Mouse (Mus musculus) layer of hippocampus, postnatal 14 days (tissue): Measurements from ENCODE around the gene Nod1. TPM values are rescaled to one million over a fixed set of nuclear protein-coding genes. Genes with fewer than 3 reads are reported as not detected.
A peak's percentile ranks its signal among the peaks of the same experiment; 100 is the strongest.

Experiments used
- DNase-seq, 2 experiments: peaks; one replicate each; pipeline ENCODE4 v3.0.0; 2021 to 2022; ENCODE audit warnings: low spot score in 2 of 2, mixed read lengths in 1 of 2
- long read RNA-seq, 2 experiments: library from polyadenylated mRNA; stranded (forward); transcript quantifications; one replicate each; pipeline ENCODE4 v2.0.0; 2021
- total RNA-seq, 2 experiments: library from RNA; stranded (reverse); gene quantifications; 2 replicates each; pipeline ENCODE4 v1.2.3; 2021

Gene Nod1
- 1 to 10 TPM; 4.3 to 5.6 TPM for total RNA-seq
- long read RNA-seq, experiment 1, full-length matches to known transcripts: 1 of 3 reads
- long read RNA-seq, experiment 1, partial matches to known transcripts: 1 of 3 reads
- long read RNA-seq, experiment 1, other reads (novel, unspliced or antisense): 1 of 3 reads
- long read RNA-seq, experiment 2, full-length matches to known transcripts: 6 of 7 reads
- long read RNA-seq, experiment 2, partial matches to known transcripts: 1 of 7 reads
- long read RNA-seq, experiment 2, other reads (novel, unspliced or antisense): 0 of 7 reads

GRCm38 (mm10) chr6:54972111-54972928 lies at the start of gene Nod1:
Gene Nod1 (minus strand): TSS chr6:54972612.
- DNase-seq: peak; percentile 43 to 56

DNA sequence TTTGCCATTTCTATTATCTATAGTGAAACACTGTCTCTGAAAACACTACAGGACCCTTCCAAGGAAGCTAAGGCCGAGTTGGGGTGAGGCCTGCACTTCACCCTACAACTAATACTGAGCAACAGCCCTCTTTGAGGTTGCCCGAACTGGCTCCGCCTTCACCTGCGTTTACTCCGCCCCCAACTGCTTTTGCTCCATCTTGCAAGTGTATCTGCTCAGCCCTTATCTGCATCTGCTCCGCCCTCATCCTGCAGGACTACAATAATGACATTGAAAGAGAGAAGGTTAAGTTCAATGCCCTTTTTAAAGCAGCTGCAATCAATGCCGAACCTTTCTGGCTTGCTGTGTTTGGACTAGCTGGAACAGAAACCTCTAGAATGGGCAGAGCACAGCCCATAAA lies 49.4 kb upstream of the Nod1 start:
- DNase-seq: no peak

DNA sequence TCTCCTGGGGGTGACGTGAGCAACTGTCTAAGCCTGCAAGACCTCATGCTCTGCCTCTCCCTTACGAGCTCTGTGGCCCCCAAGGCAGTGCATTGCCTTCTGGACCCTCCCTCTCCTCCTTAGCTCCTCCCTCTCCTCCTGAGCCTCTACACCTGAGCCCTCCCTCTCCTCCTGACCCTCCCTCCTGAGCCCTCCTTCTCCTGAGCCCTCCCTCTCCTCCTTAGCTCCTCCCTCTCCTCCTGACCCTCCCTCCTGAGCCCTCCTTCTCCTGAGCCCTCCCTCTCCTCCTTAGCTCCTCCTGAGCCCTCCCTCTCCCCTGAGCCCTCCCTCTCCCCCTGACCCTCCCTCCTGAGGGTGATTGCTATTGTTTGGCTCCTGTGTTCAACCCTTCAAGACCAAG lies 46.0 kb upstream of the Nod1 start:
- DNase-seq: no peak

DNA sequence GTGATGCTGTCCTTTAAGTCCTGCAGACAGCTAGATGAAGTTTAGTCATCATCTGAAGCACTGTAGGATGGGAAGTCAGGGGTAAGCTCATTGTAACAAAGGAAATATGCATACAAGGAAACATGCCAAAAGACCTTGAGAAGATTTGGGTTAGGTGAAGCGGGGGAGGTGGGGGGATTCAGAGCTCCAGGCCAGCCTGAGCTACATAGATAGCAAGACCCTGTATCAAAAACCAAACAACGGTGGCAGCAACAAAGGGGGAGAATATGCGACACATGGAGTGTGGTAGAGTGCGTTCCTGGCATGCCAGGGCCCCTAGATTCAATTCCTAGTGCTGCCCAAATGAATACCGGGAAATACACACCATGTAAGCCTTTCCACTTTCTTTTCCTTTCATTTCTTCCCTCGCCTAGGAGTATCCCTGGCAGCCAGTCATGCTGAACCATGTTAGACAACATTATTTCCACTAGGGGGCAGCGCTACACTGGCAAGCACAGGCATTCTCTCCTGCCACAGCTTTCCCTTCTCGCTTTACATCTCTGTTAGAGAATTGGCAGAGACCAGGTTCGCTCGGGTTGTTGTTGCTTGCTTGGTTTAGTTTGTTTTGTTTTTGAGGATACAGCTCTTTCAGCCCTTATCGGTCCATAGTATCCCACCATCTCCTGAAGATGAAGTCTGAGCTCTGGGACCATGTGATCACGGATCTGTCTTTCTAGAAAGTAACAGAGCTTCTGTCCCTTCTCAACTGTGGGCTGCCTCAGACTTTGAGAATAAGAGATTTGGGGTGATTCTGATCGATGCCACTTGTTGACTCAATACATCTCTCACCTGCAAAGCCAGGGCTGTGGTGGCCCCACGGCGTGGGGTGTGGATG lies 44.5 kb upstream of the Nod1 start:
- peak; percentile 45 to 75 for DNase-seq

DNA sequence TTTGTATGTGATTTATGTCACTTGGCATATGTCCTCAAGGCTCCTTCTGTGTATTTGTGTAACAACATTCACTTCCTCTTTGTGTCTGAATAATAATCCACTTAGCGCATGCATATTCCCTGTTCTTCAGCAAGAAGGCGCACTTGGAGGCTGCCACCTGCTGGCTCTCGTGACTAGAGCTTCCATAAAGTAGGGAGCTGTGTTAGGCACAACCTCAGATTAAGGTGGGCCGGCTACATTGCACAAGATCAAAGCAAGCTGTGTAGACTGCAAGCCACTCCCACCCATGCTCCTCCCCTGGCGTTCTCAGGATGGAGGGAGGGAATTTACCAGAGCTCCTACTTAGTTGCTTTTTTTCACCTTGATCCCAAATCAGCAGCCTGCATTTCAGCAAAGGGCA lies 43.8 kb upstream of the Nod1 start:
- peak in 1 of 2 experiments; percentile 53 for DNase-seq

- no peak for DNase-seq
These were observed 41.8 kb upstream of the Nod1 start for GRCm38 (mm10) chr6:55014184-55014583.

DNA sequence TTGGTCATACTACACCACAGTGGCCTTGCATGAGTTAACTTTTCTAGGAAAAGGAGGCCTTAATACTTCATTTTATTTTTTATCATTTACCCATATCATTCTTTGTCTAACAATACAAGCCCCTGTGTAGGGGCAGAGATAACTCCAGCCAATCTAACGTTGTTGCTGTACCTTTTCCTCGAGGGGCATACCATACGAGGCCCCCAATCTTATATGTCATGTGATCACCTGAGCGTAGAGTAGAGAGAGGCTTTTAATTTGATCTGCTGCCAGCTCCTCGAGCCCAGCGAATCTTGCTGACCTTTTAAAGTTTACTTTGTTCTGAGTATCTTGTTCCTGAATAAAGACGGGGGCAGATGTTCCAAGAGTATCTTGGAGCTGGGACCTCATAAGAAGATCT lies 40.1 kb upstream of the Nod1 start:
- no peak for DNase-seq

DNA sequence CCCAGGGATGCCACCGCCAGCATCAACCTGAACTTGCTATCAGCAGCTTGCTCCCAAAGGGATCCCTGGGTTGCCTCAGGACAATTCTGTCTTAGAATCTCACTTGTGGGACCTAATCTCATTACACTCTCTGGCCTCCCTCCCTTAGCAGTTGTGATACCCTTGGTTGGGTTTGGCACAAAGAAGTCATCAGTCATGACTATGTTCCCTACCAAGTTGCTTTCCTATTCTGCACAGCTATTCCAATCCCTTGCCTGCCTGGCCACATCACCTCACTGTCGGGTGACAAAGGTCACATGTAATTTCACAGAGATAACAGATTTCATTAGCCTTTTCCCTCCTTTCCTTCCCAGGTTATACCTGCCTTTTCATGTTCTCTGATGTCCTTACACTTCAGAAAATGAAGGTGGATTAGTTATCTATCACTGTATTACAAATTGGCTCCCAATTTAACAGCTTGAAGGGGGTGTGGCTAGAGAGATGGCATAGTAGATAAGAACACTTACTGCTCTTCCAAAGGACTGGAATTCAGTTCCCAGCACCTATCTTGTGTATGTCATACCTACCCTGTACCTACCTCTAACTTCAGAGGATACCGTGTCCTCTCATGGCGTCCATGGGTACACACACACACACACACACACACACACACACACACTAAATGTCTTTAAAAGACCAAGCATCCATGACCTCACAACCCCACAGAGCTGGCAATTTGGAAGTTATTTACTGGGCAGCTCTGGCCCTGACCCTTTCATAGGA lies 38.1 kb upstream of the Nod1 start:
- DNase-seq: no peak

GRCm38 (mm10) chr6:55009391-55010230 lies 37.2 kb upstream of the Nod1 start:
- DNase-seq: peak; percentile 15 to 26

DNA sequence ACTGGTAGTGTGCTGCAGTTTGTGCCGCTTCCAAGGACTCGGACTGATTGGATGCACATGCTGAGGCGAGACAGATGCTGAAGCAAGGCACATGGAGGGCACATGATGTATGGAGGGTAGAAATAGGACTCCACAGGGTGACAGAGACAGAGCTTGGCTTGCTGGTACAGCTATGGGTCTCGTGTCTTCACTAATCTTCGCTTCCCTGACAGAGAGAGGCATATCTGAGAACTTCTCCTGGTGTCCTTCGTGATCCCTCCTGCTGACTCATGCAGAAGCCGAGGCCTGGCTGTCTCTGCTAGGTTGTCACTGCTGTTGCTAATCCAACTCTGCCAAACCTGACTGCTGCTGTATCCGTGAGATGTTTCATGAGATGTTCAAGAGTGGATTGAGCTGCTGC lies 36.0 kb upstream of the Nod1 start:
- no peak for DNase-seq

GRCm38 (mm10) chr6:55003559-55003958 lies 31.1 kb upstream of the Nod1 start:
- DNase-seq: no peak

- DNase-seq: no peak
These were observed 30.0 kb upstream of the Nod1 start for GRCm38 (mm10) chr6:55002438-55002837.

DNA sequence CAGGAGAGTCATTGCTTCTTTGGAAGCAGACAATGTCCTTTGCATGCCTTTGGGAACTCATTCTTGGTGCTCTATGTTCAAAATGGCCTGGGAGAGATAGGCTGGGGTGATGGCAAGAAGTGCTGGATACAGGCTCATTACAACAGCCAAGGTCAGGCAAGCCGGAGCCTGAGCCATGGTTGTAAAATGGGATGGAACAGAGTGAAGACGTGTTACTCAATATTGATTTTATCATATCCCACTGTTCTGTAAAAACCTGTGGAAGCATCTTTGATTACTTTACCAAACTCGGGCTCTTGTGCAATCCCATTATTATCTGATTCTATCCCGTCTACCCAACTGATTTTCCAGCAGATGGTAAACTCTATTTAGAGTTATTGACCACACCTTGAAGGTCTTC lies 28.9 kb upstream of the Nod1 start:
- DNase-seq: no peak

GRCm38 (mm10) chr6:54997726-54998125 lies 25.3 kb upstream of the Nod1 start:
- no peak for DNase-seq

- no peak for DNase-seq
These were observed 23.9 kb upstream of the Nod1 start for GRCm38 (mm10) chr6:54996361-54996760.

DNA sequence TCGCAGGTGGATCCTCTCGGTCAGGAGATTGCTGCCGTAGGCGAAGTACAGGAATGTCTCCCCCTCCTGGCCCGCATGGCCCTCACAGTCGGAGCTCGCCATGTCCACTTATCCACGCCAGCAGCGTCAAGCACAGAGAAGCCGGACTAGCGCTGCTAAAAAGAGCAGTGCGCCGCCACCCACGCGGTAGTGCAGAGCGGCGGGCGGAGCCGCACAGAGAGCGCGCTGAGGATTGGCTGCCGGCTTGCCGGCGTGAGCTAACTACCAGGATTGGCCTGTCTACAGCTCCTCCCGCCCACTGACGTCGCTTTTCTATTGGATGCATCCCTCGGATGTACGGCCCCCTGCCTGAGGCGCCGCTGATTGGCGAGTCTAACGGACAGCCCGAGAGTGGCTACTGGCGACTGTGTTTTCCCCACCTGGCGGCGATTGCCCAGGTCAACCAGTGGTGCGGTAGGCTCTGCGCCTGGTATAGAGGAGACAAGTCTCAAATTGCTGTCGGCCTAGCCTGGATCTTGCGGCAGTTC lies 20.4 kb upstream of the Nod1 start, which contains the start of gene Ggct:
Ggct (minus strand) TSS at position 217 of the 527 bp plus-strand sequence.
- DNase-seq: peak; percentile 92 to 95

DNA sequence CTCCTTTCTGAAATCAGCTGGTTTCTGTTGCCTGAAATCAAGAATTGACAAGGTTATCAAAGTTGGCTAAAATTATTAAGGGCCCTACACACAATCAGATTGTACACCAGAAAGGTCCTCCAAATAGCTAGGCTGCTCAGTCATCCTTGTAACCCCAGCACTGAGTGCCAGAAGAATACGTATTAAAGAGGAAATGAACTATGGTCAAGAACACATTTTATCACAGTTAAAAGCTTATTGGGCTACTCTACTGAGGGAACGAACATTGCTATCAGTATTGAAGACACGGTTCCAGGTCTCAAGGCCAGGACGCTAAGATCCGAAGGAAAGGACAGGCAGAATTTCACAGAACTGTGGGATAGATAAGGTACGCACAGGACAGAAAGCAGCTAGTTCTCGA lies 19.7 kb upstream of the Nod1 start:
- DNase-seq: no peak

DNA sequence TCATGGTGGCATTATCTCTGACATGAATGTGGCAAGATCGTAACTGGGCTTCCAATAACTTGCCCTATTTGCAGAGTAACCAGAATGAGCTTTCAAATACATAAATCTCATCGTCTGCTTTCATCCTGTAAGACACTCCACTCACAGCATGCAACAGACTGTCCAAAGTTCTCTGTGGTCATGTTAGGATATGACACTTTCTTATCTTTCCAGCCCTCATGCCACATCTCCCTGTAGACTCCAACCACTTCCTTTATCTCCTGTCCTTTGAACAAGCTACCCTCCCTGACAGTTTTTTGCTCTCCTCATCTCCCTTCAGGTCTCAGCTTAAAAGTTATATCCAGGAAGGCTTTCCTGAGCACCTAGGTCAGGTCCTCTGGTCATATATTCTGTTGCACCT lies 18.8 kb upstream of the Nod1 start:
- no peak for DNase-seq

DNA sequence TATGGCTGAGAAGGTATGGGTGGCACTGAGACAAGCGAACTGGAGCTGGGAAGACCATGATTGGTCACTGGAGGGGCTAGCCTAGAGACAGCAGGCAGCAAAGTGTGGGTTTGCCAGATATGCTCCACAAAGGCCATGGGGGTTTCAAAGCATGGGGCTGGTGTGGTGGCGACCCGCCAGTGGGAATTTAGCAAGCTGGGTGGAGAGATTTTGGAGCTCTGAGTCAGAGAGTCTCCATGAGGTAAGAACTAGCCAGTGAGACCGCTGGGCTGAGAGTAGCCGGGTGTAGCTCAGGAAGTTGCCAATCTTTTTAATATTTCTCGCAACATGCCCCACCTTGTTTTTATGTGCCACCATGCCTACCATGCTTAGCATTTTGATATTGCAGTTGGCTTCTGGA lies 15.7 kb upstream of the Nod1 start:
- DNase-seq: no peak

- DNase-seq: no peak
These were observed 11.7 kb upstream of the Nod1 start for GRCm38 (mm10) chr6:54984096-54984495.
